Mouse (Mus musculus) monocyte, adult 5-6 weeks (primary cell): ENCODE data around the gene Zup1. TPM values are rescaled to one million over a fixed set of nuclear protein-coding genes. Genes with fewer than 3 reads are reported as not detected.
"Not testable (repeated sequence)": the region's sequence is repeated elsewhere in the genome, so short reads cannot be mapped to it uniquely, and the experiment has no call there.

Source experiments
- ATAC-seq: fragments of 153-309, 156-312 bp; replicated peaks from 2 replicates; pipeline ENCODE4 v1.8.0; 2017; ENCODE audit warnings: mild to moderate bottlenecking; ENCODE audit not compliant: low TSS enrichment, insufficient number of reproducible peaks, severe bottlenecking, poor library complexity, low FRiP score
- total RNA-seq: library from RNA; stranded (forward); fragments of 200-1000, 200-491, 200-594 nt; gene quantifications from 3 replicates; pipeline ENCODE4 v1.2.3, GENCODE M21; 2017

Zup1 gene
- total RNA-seq, result 75.7 to 106 TPM (median 102 TPM) in 3 replicates

- ATAC-seq, result peak; percentile 99
Measured at GRCm38 (mm10) chr10:33950803-33951583, at the start of gene Zup1. Gene Zup1 (minus strand): TSS chr10:33951269.

- ATAC-seq, result no peak
Measured at GRCm38 (mm10) chr10:33998397-33998796, 47.3 kb upstream of the Zup1 start.

DNA sequence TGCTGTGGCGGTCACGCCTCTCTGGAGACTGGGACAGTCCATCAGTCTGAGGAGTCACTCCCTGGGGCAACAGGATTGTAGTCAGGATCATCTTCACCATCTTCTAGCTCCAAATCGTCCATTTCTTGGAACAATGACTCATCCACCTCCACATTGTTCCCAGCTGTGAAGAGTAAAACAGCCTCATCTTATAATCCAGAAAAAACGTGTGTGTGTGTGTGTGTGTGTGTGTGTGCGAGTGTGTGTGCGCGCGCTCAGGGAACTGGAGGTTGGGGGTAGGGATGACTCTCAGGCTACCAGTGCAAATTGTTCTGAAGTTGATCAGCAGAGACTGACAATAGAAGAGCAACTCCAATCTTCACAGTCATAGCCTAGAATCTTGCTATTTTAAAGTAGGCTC lies 45.6 kb upstream of the Zup1 start:
- ATAC-seq, result not testable (repeated sequence)

GRCm38 (mm10) chr10:33986771-33987170 lies 35.7 kb upstream of the Zup1 start:
- peak; percentile 96 for ATAC-seq

DNA sequence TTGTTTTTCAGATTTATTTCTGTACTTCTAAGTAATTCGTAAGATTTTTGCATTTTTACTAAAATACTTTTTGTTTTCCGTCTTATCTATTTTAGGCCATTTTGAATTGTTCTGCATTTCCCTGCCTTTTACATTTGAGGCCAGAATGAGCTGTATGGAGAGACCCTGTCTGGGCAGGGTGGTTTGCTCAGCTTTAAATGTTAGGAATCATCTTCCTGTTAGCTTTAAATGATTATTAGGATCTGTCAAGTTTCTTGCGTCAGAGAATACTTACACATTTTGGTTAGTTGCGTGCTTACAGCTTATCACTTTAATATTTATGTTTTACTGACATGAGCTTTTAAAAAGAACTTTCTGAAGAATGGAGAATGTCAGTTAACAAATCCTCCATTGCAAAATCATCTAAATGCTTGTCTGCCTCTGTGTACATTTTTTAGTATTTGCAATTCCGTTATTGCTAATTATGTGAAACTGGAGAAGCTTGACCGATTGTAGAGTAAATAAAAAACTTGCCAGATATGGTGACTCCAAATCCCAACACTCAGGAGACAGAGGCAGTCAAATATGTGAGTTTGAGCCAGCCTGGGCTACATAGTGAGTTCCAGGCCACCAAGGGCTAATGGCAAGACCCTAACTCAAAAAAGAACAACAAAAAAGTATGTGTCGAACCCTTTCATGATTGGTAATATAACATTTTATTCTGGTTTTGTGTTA lies 23.9 kb upstream of the Zup1 start:
- ATAC-seq, result no peak

GRCm38 (mm10) chr10:33952509-33952908 lies 1.4 kb upstream of the Zup1 start:
- ATAC-seq, result no peak

DNA sequence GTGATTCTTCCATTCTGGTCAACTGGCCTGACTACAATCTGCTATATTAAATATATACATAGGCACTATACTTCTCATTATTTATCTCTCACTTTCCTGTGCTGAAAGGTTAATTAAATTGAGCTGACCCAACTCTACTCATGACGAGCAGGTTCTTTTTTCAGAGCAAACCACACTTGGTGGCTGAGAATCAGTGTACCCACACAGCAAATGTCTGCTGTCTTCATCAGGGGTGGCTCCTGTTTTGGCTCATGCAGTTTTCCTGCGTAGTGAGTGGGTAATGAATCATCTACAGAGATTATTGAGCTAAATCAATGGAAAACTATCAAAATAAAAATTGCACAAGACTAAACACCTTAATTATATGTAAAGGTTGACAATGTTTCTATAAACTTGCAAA lies 4.7 kb downstream of the Zup1 start:
- no peak for ATAC-seq

- ATAC-seq, result no peak
Measured at GRCm38 (mm10) chr10:33945390-33945789, 5.7 kb downstream of the Zup1 start.

GRCm38 (mm10) chr10:33940702-33941101 lies 10.4 kb downstream of the Zup1 start:
- ATAC-seq, result no peak

DNA sequence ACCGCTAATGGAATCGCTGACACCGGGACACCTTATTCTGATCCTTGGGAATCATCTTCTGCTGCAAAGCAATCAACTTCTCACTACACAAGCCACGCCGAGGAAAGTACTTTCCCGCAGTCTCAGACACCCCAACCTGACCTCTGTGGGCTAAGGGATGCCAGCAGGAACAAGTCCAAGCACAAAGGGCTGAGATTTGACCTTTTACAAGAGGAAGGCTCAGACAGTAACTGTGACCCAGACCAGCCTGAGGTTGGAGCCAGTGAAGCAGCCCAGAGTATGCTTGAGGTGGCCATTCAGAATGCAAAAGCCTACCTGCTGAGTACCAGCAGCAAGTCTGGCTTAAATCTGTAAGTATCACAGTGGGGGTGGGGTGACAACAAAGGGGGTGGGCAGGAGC lies 45.6 kb downstream of the Zup1 start:
- no peak for ATAC-seq

DNA sequence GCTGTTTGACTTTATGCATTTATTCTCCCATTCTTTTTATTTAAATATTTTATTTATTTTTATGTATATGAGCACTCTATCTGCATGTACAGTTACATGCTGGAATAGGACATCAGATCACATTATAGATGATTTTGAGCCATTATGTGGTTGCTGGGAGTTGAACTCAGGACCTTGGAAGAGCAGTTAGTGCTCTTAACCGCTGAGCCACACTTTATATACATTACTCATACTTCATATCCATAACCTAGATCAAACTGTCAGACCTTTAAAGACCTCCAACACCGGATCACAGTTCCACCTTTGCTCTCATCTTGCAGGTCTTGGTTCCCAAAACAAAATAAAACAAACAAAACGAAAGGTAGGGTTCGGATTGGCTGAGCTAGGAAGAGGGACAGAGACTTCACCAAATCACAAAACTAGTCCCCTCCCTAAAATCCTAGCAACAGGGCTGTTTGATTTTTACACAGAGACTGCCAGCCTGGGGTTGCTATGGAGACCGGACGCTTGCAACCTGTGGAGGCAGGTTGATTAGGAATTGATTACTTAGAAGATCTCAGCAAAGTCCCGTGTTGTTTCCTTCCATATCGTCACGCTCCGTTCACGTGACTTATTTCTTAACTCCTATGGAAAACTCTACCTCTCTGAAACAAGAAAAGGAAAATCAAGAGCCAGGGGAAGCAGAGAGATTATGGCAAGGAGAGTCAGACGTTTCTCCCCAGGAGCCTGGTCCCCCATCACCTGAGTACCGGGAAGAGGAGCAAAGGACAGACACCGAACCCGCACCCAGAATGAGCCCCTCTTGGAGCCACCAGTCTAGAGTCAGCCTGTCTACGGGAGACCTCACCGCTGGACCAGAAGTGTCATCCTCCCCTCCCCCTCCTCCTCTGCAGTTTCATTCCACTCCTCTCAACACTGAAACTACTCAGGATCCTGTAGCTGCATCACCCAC lies 46.3 kb downstream of the Zup1 start, which contains the start of gene Rsph4a:
Gene Rsph4a (plus strand): TSS at position 582 of the 952 bp plus-strand sequence.
- no peak for ATAC-seq

DNA sequence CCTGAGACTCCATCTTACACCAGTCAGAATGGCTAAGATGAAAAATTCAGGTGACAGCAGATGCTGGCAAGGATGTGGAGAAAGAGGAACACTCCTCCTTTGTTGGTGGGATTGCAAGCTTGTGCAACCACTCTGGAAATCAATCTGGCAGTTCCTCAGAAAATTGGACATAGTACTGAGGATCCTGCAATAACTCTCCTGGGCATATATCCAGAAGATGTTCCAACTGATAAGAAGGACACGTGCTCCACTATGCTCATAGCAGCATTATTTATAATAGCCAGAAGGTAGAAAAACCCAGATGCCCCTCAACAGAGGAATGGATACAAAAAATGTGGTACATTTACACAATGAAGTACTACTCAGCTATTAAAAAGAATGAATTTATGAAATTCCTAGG lies 49.5 kb downstream of the Zup1 start:
- ATAC-seq, result not testable (repeated sequence)

GRCm38 (mm10) chr10:33882411-33882810 lies 68.7 kb downstream of the Zup1 start:
- ATAC-seq, result not testable (repeated sequence)

GRCm38 (mm10) chr10:33872672-33873398 lies 78.2 kb downstream of the Zup1 start:
- ATAC-seq, result no peak

DNA sequence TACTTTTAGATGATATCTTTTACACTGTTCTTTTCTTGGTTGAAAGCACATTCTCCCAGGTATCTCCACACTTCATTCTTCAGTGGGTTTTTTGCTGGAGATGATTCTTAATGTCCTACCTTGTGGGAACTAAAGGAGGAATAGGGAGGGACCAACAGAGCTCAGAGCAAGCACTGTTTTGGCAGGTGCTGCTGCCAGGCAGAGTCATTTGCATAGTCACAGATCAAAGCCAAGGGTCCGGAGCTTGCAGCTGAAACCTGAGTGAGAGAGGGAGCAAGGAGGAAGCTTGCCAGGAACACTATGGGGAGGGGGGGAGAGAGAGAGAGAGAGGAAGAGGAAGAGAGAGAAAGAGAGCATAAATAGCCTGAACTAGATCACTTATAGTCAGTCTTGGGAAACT lies 80.6 kb downstream of the Zup1 start:
- ATAC-seq, result no peak
